Mouse (Mus musculus): Measurements from ENCODE around the gene Fdx1l.
"Not testable (repeated sequence)": the region's sequence is repeated elsewhere in the genome, so short reads cannot be mapped to it uniquely, and the experiment has no call there.

The Fdx1l gene

DNA sequence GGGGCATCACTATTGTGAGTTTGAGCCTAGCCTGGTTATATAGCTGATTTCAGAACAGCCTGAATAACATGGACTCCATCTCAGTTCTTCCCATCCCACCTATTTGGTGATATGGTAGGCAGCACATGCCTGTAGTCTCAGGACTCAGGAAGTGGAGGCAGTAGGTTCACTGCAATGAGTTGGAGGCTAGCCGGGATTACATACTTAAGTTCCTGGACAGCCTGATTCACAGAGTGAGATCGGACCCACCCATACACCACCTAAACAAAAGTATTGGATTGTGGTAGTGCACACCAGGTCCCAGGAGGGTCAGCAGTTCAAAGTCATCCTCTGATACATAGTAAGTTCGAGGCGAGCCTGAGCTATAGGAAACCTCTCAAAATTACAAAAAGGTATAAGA lies 773 bp downstream of the Fdx1l start:
- no peak for DNase-seq

DNA sequence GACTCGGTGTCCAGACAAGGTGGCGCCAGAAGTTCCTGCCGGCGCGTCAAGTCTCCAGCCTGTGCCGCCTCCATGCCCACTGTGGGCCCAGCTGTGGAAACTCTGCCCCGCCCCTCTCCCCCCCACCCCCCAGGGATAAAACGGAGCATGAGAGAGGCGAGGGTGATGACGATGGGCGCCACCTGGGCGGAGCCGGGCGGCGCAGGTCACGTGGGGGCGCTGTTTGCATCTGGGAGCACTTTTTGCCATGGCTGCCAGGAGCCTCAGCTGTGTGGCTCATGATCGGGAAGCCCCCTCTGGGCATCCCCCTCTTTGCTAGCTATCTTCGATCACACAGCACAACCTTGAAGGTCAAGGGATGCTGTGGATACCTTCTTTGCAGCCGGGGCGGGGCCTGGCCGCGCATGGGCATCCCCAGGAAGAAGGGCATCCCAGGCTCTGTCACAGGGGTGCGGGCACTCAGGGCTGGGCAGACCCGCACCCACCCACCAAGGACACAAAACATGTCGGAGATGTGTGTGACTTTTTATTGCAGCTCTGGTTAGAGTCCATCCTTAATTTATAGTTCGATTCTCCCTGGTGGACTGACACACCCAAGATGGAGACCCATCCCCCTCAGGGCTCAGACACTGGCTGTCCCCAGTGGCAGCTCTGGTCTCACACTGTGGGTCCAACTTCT lies 6.3 kb downstream of the Fdx1l start, which contains the start of gene Zglp1:
Gene Zglp1 (minus strand): TSS at position 88 of the 679 bp plus-strand sequence.
- DNase-seq, result no peak

DNA sequence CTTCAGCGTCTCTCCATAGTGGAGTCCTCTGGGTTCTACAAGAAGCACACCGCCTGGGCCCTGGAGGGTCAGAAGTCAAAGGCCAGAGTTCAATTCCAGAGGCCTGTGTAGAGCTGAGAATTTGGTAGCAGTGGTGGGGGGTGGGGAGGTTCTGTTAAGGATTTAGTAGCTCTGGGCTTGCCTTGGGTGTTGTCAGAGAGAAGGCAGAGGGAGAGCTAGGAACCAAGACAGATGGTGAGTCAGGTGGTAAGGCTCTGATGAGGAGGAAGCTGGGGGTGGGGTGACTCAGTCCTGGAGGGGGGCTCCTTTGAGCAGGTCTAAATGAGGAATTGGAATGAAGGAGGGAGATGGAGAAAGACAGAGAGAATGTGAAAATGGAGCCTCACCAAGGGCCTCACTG lies 10.5 kb downstream of the Fdx1l start:
- no peak for DNase-seq

DNA sequence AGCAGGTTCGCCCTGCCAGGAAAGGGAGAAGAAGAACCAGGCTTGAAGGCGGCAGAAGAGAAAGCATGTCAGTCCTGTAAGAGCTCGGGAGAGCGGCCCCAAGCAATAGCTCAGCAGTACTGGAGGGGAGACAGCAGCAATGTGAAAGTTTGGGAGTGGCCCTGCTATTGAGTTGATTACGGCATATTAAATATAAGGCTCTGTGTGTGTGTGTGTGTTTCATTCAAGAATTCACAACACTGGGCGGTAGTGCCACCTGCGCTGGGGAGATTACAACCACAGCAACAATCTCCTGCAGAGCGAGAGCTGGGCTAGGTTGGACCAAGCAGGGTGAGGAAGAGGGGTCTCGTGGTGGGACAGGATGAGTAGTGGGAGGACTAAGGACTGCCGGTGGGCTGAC lies 21.8 kb downstream of the Fdx1l start:
- DNase-seq, result no peak

DNA sequence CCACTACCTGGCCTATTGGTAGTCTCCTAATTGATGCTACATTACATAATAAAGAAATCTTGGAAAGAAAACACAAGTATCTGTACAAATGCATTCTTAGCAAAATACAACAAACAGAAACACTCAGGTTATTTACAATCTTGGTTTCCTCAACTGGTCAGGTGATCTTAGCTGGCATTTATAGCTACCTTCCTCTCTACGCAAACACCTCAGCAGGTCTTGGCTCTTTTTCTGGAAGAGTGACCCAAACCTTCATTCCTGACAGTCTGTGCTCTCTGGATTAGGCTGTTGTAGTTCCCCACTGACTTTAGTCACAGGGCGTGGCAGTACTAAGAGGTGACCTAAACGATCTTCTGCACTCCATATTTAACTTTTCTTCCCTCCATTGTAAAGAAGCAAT lies 28.2 kb downstream of the Fdx1l start:
- no peak for DNase-seq

DNA sequence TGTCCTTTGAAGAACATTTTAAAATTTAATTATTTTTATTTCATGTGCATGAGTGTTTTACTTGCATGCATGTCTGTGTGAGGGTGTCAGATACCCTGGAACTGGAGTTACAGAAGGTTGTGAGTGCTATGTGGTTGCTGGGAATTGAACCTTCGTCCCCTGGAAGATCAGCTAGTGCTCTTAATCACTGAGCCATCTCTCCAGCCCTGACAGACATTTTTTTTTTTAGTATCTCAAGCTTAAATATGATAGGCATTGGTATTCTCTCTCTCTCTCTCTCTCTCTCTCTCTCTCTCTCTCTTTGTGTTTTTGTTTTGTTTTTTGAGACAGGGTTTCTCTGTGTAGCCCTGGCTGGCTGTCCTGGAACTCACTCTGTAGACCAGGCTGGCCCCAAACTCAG lies 28.6 kb downstream of the Fdx1l start:
- DNase-seq, result not testable (repeated sequence)

DNA sequence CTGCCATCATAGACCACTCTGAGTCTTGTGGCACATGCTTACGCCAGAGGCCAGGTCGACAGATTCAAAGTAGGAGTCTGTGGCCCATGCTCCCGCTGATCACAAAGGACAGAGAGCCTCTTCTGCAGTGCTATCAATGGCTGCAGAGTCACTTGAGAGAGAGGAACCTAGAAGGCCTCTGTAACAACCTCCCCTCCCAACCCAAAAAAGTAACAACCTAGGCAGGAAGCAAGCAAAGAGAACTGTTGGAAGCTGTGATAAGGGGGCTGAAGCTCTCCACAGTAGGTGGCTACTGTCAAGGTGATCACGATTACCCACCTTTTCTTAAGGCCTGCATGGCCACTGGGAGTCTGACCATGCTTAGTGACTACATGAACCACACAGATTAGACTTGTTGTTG lies 29.9 kb downstream of the Fdx1l start:
- DNase-seq, result no peak

DNA sequence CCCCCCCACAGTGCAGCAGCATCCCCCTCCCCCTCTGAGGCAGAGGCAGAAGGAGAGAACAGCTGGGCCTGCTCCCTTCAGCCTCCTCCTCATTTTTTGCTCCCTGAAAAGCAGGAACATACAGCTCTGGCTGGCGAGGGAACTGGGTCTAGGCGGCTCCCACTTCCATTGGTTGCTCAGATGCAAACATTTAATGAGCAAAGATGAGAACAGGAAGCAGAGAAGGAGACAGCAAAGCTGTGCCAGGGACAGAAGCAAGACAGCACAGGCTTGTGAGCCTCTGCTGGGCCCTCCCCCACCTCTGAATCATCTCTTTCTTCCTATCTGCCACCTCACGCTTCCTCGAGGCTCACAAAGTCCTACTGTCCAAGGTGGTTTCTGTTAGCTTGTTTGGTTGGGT lies 32.1 kb downstream of the Fdx1l start:
- no peak for DNase-seq

DNA sequence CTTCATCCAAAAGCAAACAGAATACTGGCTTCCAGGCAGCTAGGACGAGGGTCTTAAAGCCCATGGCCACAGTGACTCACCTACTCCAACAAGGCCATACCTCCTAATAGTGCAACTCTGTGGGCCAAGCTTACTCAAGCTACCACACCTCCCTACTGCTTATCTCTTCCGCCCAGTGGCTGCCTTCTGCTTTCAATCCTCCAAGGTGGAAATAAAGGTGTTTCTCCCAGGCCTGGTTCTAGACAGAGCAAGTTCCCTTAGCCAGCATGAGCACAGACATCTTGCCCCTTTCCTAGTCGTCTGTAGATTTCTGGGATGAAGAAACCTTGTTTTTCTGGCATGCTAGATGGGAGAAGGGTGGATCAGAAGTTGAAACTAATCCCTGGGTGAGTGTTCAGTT lies 33.6 kb downstream of the Fdx1l start:
- DNase-seq, result no peak

DNA sequence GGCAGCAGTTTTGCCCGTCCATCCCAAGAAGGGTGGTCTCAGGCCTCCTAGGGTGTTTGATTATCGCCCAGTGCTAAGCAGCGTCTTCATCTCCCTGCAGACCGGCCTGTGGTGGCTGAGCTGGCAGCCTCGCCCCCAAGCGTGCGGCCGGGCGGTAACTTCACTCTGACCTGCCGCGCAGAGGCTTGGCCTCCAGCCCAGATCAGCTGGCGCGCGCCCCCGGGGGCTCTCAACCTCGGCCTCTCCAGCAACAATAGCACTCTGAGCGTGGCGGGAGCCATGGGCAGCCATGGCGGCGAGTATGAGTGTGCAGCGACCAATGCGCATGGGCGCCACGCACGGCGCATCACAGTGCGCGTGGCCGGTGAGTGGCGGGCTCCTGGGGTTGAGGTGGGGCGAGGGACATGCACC lies 35.9 kb downstream of the Fdx1l start:
- peak; percentile 73 to 84 for DNase-seq

DNA sequence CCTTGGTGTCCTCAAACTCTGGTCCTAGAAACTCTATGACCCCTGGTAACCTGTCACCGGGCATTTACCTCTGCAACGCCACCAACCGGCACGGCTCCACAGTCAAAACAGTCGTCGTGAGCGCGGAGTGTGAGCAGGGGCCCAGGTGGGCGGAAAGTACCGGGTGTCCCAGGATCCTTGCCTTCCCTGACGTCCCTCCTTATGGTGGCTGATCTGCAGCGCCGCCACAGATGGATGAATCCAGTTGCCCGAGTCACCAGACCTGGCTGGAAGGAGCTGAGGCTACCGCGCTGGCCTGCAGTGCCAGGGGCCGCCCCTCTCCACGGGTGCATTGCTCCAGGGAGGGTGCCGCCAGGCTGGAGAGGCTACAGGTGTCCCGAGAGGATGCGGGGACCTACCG lies 36.7 kb downstream of the Fdx1l start:
- no peak for DNase-seq

DNA sequence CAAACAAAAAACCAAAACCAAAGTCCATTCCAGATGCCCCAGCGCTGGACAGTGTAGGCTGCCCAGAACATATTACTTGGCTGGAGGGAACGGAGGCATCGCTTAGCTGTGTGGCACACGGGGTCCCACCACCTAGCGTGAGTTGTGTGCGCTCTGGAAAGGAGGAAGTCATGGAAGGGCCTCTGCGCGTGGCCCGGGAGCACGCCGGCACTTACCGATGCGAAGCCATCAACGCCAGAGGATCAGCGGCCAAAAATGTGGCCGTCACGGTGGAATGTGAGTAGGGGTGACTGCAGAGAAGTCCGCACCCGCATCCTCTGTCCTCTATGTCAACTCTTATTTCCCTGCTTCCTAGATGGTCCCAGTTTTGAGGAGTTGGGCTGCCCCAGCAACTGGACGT lies 37.3 kb downstream of the Fdx1l start:
- DNase-seq, result no peak

DNA sequence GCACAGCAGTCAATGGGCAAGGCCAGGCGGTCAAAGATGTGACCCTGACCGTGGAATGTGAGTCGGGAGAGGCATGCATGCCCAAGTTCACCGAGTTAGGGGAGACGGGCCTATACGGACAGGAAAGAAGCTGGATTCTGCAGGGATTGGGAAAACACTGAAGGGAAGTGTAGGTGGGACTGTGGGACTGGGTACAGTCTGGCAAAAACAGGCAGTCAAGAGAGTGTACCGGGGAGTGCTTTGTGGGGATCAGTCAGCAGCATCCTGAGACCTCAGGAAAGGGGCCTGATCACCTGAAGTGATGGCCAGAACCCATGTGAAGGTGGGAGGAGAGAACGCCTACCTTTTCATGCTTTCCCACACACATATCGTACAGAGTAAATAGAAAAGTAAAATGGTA lies 37.8 kb downstream of the Fdx1l start:
- no peak for DNase-seq

DNA sequence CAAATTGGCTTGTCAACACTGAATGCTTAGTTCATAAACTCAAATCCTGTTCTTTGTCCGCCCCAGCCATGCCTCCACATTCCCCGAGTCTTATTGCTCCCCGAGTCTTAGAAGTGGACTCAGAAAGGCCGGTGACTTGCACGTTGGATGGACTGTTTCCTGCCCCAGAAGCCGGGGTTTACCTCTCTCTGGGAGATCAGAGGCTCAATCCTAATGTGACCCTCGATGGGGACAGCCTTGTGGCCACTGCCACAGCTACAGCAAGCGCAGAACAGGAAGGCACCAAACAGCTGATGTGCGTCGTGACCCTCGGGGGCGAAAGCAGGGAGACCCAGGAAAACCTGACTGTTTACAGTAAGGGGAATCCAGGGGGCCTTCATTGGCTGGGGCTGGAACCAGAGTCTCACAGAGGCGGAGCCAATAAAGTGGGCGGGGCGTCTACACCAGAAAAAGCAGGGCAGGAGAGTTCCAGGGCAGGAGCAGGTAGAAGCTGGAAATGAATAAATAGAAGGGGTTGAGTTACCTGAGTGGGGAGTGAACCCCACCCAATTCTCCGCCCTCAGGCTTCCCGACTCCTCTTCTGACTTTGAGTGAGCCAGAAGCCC lies 38.8 kb downstream of the Fdx1l start:
- DNase-seq, result no peak

DNA sequence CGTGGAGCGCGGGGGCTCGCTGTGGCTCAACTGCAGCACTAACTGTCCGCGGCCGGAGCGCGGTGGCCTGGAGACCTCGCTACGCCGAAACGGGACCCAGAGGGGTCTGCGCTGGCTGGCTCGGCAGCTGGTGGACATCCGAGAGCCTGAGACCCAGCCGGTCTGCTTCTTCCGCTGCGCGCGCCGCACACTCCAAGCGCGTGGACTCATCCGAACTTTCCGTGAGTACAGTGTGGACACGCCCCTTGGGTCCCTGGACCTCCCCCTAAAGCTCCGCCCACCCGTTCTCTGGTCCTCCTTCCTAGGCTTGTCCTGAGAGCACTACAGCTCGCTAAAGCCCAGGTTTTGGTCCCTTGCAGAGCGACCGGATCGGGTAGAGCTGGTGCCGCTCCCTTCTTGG lies 40.3 kb downstream of the Fdx1l start:
- peak; percentile 88 to 92 for DNase-seq

DNA sequence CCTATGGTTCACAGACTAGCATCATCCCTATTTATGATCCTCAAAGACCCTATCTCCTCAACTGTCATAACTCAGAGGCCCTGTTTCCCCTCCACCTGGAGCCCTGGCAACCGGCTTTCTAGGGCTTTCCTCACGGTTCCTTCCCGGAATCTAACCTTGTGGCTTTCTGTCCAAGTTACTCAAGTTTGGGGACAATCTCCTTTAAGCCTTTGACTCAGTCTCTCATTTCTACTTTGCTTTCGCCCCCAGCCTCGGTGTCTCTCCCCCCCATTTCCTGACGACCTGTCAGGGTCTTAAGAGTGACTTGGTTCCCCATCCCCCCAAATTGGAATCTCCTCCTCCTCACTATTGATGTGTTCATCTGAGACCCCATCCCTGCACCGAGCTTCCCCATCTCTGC lies 40.9 kb downstream of the Fdx1l start:
- no peak for DNase-seq

DNA sequence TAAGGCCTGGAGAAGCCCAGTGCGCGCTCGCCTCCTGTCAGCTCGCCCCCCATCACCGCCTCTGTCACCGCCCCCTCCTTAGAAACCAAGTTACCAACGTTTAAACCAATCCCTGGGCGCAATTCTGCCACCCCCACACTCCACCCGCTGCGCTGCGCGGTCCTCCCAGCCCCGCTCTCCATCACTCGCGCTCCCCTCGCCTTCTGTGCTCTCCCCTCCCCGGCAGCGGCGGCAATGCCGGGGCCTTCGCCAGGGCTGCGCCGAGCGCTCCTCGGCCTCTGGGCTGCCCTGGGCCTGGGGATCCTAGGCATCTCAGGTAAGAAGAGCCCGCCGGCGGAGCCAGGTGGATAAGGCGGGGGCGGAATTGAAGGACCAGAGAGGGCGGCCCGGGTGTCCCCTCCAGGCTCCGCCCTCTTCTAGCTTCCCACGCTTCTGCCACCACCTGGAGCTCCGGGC lies 41.5 kb downstream of the Fdx1l start, which contains the start of gene Icam5:
Gene Icam5 (plus strand): TSS at position 178 of the 456 bp plus-strand sequence.
- DNase-seq, result no peak

DNA sequence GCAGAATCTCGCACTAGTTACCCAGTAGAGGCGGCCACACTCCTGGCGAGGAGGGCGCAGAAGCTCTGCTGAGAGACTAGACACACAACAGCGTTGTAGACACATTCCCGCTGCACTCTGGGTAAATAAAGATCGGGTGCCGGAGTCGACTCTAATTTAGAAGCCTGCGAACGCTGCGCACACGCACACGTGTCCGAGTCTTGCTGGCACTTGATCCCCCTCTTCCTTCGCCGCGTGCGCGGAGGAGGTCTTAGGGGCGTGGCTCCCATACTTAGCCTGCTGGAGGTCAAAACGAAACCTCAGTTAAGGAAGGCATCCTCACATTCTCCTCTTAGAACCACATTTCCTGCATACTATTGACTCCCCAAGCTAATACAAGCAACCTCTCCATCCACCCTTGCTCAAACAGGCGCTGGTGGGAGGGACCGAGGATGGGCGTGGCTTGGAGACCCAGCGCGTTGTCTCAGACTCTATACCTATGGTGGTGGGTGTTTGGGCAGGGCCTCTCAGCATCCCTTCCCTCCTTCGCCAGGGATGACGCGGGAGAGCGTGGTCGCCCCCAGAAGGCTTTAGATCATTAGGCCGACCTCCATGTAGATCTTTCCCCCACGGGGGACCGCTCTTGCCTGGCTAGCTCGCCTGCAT lies 42.0 kb downstream of the Fdx1l start:
- DNase-seq, result peak; percentile 75 to 79

DNA sequence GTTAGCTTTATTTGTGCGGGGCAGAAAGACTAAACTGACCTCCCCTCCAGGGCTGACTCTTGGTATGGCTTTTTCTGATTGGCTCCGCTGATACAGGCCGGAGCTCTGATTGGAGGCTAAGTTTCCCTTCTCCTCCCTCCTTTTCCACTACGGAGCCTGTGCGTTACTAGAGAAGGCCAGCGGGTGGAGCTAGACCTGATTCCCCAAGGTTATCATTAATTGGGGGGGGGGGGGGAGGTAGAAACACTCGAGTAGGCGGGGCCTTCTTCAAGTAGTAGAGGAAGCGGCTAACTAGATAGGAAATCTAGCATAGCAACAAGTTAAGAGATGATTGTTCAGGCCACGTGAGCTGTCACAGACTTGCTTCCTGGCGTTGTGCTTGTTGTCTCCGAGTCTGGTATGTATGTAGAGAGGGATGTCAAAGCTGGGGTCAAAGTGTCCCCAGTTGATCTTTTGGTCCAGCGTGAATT lies 42.6 kb downstream of the Fdx1l start:
- peak; percentile 91 to 92 for DNase-seq

DNA sequence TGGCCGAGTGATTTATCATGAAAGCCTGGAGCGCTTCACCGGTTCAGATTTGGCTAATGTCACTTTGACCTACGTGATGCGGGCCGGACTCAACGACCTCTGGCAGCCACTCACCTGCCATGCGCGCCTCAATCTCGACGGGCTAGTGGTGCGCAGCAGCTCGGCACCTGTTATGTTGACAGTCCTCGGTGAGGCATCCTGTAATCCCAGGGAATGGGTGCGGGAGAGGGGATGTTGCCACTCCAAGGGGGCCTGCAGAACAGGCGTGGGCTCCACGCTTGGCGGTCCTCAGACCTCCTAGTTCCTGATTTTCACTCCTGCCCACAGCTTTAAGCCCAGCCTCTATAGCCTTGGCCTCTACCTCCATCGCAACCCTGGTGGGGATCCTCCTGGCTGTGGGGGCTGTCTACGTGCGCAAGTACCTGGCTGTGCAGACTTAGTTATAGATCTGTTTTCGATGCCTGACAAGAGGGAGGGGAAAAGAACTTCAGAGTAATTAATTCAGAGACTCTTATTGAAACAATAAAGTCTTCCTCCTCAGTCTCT lies 43.3 kb downstream of the Fdx1l start:
- DNase-seq, result peak in 1 of 2 experiments; percentile 32

DNA sequence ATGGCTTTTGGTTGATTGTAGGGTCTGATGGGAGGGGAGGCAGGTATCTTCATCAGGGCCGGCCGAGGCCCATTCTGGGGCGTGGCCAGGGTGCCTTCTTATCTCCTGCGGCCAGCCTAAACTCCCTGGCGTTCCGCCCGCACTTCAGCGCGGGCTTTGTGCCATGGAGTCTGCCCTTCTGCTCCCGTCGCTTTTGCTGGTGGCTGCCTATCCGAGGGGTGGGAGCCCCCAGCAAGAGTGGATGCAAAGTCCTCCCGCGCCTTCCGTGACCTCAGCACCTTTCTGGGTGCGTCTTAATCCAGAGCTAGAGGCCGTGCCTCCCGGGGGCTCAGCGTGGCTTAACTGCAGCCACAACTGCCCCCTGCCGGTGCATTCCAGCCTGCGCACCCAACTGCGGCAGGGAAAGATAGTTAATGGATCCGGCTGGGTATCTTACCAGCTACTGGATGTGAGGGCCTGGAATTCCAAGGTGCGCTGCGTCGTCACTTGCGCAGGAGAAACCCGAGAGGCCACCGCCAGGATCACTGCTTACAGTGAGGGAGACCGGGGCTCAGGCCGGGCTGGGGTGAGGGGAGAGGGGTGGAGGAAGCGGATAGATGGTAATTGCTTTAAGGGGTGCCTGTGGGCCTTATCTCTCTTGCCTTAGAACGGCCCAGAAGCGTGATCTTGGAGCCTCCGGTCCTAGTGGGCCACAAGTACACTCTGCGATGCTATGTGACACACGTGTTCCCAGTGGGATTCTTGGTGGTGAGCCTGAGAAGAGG lies 43.9 kb downstream of the Fdx1l start, which contains the start of gene Icam4:
Gene Icam4 (plus strand): TSS at position 83 of the 764 bp plus-strand sequence.
- peak; percentile 87 to 90 for DNase-seq

DNA sequence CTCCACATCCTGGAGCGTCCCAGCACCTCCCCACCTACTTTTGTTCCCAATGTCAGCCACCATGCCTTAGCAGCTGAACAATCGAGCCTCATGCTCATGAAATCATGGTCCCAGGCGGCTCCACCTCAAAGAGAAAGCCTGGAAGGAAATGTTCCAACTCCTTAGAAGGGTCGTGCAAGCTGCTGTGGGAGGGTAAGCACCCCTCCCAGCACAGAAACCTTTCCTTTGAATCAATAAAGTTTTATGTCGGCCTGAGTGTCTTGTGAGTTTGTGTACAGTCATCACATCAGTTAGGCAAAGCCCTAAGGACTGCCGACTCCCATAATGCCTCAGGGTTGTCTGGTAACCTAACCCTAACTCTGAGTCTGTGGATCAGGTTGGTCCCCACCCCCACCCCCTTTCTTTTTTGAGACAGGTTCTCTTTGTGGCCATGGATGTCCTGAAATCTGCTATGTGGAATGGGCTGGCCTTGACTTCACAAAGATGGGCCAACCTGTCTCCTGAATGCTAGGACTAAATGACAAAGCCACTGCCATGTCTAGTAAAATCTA lies 44.8 kb downstream of the Fdx1l start:
- DNase-seq, result no peak
